Mouse (Mus musculus) skeletal muscle tissue, adult 2 months (tissue): ENCODE measurements around the gene Ache.
A peak's percentile ranks its signal among the peaks of the same experiment; 100 is the strongest.

Source experiments
- DNase-seq: peaks from one replicate; pipeline ENCODE4 v3.0.0-alpha.2; 2012; ENCODE audit warnings: low read depth, low spot score

Ache gene

DNA sequence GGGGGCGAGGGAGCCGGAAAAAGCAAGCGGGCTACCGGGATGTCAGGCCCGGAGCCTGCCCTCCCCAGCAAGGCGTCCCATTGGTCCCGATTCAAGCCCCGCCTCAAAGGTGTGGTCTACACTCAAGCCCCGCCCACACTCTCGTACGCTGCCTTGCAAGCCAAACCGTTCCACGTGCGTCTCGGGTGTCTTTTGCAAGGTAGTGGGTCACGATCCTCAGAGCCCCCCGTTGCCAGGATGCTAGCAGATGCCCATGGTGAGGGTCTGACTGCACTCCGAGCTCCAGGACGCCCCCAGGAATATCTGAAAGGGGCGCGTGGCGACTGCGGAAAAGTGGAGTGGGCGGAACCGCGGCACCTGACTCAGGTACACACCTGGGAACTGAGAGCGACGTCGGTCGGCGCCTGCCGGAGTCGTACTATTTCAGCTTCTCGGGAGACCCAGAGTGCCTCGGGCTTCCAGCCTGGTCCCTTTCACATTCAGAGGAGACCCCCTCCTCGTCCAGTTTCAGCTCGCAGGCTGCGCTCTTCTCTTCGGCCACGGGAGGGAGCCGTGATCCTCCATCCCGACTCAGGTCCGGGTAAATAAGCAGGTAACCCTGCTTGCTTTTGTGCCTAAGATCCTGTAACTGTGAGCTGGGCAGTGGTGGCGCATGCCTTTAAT, 46.3 kb downstream of the Ache start, which contains the start of gene Slc12a9:
Slc12a9 (minus strand) TSS at position 86 of the 663 bp plus-strand sequence.
- peak; percentile 81 for DNase-seq

DNA sequence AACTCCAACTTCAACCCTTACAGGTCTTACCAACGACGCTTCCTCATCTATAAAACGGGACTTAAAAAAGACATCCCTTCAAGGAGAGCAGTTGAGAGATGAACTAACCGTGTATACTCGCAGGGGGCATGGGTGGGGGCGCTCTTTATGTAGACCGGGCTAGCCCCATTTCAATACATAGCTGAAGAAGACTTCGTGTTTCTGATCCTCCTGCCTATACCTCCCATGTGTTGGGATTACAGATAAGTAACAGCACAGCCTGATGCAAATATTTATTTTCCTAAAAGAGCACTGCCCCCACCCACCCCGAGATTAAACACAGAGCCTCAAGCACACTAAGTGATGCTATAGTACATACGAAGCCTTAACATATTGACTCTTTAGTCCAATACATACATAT, 47.0 kb downstream of the Ache start:
- DNase-seq: no peak

GRCm38 (mm10) chr5:137335066-137335465, 47.7 kb downstream of the Ache start:
- DNase-seq: no peak

DNA sequence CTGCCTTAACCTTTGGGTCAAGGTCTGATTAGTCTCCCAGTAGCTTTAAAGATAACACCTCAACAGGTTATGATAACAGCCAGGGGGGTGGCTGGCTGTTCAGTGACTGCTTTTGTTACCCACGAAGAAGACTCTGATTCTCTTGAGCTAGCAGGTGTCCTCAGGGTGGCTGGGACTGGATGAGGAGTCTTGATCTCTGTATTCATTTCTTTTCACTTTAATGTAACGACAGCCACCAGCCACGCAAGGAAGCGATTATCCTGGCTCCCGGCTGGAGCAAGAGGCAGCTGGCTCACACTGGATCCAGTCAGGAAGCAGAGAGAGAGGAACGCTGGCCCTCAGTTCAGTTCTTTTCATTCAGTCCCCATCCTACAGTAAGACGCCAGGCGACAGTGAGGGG, 49.9 kb downstream of the Ache start:
- DNase-seq: no peak

GRCm38 (mm10) chr5:137338256-137338655, 50.9 kb downstream of the Ache start:
- peak; percentile 90 for DNase-seq

GRCm38 (mm10) chr5:137338663-137339289, 51.5 kb downstream of the Ache start:
- DNase-seq: peak; percentile 53

DNA sequence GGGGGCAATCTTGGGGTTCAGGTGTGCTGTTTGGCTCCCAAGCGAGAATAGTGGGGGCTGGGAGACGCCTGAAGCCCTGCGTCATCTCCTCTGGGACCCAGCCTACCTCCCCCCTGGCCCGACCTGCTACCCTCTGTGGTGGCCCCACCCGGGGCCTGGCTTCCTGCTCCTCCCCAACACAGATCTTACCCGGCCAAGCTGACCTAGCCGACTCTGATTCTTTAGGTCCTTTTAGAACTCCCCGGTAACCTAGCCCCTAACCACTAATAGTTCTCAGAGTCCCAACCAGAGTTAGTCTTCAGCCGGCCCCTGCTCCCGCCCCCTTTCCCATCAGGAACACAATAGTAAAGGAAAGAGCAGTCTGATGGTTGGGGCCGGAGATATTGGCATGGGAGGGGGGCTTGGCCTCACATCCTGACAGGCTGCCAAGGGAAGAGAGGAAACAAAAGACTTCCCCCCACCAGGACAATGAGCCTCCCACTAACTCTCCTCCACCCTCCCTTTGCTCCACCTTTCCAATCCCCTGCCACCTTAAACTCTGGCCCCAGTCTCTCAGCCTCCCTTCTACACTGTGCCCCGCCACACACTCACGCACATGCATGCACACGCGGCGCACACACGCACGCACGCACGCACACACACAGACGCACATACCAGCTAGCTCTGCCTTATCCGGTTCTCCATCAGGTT, 52.1 kb downstream of the Ache start:
- peak; percentile 21 for DNase-seq

DNA sequence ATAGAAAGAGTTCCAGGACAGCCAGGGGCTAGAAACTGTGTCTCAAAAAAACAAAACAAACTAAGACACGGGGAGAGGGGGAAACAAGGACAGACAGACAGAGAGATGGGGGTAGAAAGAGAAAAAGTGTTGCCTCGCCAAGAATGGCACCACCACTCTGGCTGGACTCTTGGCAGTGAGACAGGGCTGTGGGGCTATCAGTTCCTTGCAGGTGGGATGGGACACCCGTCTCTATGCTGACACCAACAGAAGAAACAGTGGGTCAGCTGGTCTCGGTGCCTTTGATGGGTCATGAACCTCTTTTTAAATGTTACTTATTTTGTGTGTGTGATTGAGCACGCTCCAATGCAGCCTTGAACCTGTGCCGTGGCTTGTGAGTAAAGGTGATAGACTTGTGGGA, 52.9 kb downstream of the Ache start:
- DNase-seq: no peak

DNA sequence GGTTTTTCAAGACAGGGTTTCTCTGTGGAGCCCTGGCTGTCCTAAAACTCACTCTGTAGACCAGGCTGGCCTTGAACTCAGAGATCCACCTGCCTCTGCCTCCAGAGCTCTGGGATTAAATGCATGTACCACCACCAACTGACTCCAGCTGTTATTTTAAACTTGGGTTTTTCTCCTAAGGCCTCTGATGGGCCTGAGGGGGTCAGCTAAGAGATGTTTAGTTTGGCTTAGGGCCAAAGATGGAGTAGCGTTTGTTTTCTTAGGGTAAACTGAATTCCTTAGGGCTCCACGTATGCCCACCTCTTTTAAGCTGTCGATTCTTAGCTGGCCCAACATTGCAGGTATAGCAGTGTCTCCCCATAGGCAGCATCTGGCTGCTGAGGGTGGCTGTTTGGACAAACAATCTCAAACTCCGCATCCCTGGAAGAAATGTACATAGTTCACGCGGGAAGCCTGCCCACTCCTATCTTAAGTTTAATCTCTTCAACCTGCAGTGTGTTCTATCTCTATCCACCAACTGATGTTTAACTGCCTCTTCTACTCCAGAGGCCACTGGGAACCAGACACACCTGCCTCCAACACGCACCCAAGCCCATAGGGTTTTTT, 55.2 kb downstream of the Ache start:
- DNase-seq: no peak

DNA sequence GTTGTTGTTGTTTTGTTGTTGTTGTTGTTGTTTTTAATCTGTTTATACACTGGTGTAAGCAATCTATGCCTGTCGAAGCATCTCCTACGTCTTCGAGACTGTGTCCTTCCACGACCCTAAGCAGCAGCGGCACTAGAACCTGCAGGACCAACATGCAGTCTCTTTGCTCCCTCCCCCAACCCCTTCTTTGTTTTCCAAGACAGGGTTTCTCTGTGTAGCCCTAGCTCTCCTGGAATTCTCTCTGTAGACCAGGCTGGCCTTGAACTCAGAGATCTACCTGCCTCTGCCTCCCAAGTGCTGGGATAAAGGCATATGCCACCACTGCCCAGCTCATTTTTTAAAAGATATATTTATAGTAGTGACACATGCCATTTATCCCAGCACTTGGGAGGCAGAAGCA, 56.1 kb downstream of the Ache start:
- no peak for DNase-seq

DNA sequence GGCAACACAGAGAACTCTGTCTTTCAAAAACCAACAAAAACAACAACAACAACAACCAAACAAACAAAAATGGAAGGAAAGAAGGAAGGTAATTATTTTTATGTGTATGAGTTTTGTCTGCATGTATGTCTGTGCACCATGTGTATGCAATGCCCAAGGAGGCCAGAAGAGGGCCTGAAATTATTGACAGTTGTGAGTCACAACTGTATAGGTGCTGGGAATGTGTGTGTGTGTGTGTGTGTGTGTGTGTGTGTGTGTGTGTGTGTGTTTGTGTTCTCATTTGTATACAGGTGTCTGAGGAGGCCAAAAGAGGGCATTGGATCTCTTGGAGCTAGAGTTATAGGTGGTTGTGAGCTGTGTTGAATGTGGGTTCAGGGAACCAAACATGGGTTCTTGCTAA, 56.5 kb downstream of the Ache start:
- no peak for DNase-seq
